Mouse (Mus musculus) urinary bladder, postnatal 0 days (tissue): ENCODE measurements around the gene Ivl. TPM values are rescaled to one million over a fixed set of nuclear protein-coding genes. Genes with fewer than 3 reads are reported as not detected.

Experiments
- polyA plus RNA-seq: library from polyadenylated mRNA; unstranded; fragments of >200 nt; fragmentation: Nextera tagmentation; extraction: Ambion mirVana; gene quantifications from 2 replicates; pipeline ENCODE4 v1.2.1, GENCODE M21; 2015

Gene Ivl
- polyA plus RNA-seq = 142 and 152 TPM in 2 replicates

GRCm38 (mm10) chr3:92573449-92574041 is at the start of gene Ivl:
Ivl (minus strand) TSS chr3:92573735.

GRCm38 (mm10) chr3:92621560-92621959 is 48.0 kb upstream of the Ivl start, which contains the start of gene Lce6a:
Lce6a (minus strand) TSS chr3:92621660.

GRCm38 (mm10) chr3:92607392-92607791 is 33.9 kb upstream of the Ivl start, which contains the start of gene 2210017I01Rik:
2210017I01Rik (minus strand) TSS chr3:92607492.

GRCm38 (mm10) chr3:92588858-92589257 is 15.3 kb upstream of the Ivl start, which contains the start of gene Smcp:
Smcp (minus strand) TSS chr3:92588997.

GRCm38 (mm10) chr3:92534411-92534810 is 39.1 kb downstream of the Ivl start, which contains the start of gene 2310046K23Rik:
2310046K23Rik (minus strand) TSS chr3:92534511.

Other genes starting within 250 kb of the Ivl start
- 0.19 TPM in 1 of 2 replicates, not detected in the other for gene Sprr2d, start 234.6 kb downstream of the Ivl start, polyA plus RNA-seq
- not detected in 2 replicates for gene Sprr2e, start 221.6 kb downstream of the Ivl start, polyA plus RNA-seq
- gene Sprr2f, start 208.5 kb downstream of the Ivl start, polyA plus RNA-seq = 0.65 TPM in 1 of 2 replicates, not detected in the other
- 0.35 and 0.52 TPM in 2 replicates for gene Sprr2h, start 188.1 kb downstream of the Ivl start, polyA plus RNA-seq
- gene Sprr2i, start 165.7 kb downstream of the Ivl start, polyA plus RNA-seq = not detected in 2 replicates
- gene Sprr2j-ps, start 155.7 kb downstream of the Ivl start, polyA plus RNA-seq = not detected in 2 replicates
- gene Gm9774, start 144.3 kb downstream of the Ivl start, polyA plus RNA-seq = 5.9 and 6.0 TPM in 2 replicates
- gene Sprr2k, start 141.2 kb downstream of the Ivl start, polyA plus RNA-seq = 0.71 TPM in 1 of 2 replicates, not detected in the other
- gene Sprr1b, start 134.9 kb downstream of the Ivl start, polyA plus RNA-seq = not detected in 2 replicates
- 0.73 and 0.78 TPM in 2 replicates for gene Sprr3, start 115.0 kb downstream of the Ivl start, polyA plus RNA-seq
- 3,851 and 3,973 TPM in 2 replicates for gene Sprr1a, start 87.8 kb downstream of the Ivl start, polyA plus RNA-seq
- not detected in 2 replicates for gene Sprr4, start 73.2 kb downstream of the Ivl start, polyA plus RNA-seq
- not detected in 2 replicates for gene 2310046K23Rik, start 39.2 kb downstream of the Ivl start, polyA plus RNA-seq
- gene Smcp, start 15.3 kb upstream of the Ivl start, polyA plus RNA-seq = not detected in 2 replicates
- 0.31 TPM in 1 of 2 replicates, not detected in the other for gene 2210017I01Rik, start 33.8 kb upstream of the Ivl start, polyA plus RNA-seq
- gene Lce6a, start 47.9 kb upstream of the Ivl start, polyA plus RNA-seq = 2.0 and 3.0 TPM in 2 replicates
- 0.19 TPM in 1 of 2 replicates, not detected in the other for gene Lce1a1, start 74.6 kb upstream of the Ivl start, polyA plus RNA-seq
- gene Lce1b, start 83.2 kb upstream of the Ivl start, polyA plus RNA-seq = not detected in 2 replicates
- not detected in 2 replicates for gene Lce1a2, start 96.6 kb upstream of the Ivl start, polyA plus RNA-seq
- not detected in 2 replicates for gene Lce1c, start 105.5 kb upstream of the Ivl start, polyA plus RNA-seq
- not detected in 2 replicates for gene Lce1d, start 113.5 kb upstream of the Ivl start, polyA plus RNA-seq
- not detected in 2 replicates for gene Lce1e, start 135.3 kb upstream of the Ivl start, polyA plus RNA-seq
- gene Lce1f, start 146.6 kb upstream of the Ivl start, polyA plus RNA-seq = not detected in 2 replicates
- not detected in 2 replicates for gene Gm38119, start 165.4 kb upstream of the Ivl start, polyA plus RNA-seq
- not detected in 2 replicates for gene Lce1g, start 178.6 kb upstream of the Ivl start, polyA plus RNA-seq
- not detected in 2 replicates for gene Lce1h, start 191.3 kb upstream of the Ivl start, polyA plus RNA-seq
- not detected in 2 replicates for gene Lce1i, start 205.2 kb upstream of the Ivl start, polyA plus RNA-seq
- gene Lce1j, start 216.8 kb upstream of the Ivl start, polyA plus RNA-seq = not detected in 2 replicates
- gene Lce1k, start 234.2 kb upstream of the Ivl start, polyA plus RNA-seq = not detected in 2 replicates